Mouse (Mus musculus) activated CD4-positive, CD25-positive, alpha-beta regulatory T cell, adult 4 months (primary cell): ENCODE measurements at regions not wholly inside any gene's neighbourhood (a gene's known extent, or its start where the extent isn't known, plus 50 kb on each side); places are given as distances from the start of the nearest gene placed in this dataset.

Experiments used
- ATAC-seq: one replicate; pipeline ENCODE4 v1.8.0; 2017

DNA sequence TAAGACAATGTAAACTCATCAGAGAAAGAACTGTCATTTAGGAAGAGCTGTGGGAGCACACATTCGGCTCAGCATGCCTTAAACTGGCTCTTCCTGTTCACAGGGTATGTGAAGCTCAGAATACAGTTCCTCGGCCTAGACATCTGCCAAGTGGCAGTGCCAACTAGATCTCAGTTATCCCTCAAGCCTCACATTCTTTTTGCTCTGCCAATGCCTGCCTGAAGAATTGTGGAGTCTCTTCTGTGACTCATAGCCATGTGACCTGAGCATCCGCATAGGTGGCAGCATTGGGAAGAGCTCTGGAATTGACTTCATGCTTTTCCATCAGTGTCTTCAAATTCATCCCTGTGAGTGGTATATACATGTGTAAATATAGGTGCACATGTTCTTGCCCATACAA is 59.7 kb downstream of the Prlhr start:
- ATAC-seq: no peak

DNA sequence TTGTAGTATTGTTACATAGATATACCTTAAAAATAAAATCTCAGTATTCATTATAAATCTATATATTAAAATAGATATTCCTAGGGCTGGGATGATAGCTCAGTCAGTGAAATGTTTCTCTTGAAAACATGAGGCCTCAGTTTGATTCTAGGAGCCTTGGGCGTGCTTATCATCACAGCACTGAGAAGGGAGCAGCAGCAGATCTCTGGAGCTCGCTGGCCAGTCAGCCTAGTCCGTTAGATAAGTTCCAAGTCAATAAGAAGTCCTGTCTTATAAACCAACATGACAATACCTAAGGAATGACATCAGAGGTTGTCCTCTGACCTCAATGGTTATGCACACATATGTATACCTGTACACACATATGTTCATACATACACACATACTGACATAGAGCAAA is 68.7 kb downstream of the Prlhr start:
- ATAC-seq: no peak

DNA sequence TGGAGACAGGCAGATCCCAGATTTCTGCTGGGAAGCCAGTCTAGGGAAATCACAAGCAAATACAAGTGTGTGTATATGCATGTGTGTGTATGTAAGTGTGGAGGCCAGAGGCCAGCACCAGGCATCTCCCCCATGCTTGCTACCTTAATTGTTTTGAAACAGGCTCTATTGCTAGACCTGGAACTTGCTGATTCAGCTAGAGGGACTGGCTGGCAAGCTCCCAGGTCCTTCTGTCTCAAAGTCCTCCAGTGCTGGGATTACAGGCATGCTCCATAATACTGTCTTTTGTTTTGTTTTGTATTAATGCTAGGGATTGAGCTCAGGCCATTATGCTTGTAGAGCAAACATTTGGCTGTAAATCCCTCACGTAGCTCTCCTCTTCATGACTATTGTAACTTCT is 70.4 kb downstream of the Prlhr start:
- no peak for ATAC-seq

DNA sequence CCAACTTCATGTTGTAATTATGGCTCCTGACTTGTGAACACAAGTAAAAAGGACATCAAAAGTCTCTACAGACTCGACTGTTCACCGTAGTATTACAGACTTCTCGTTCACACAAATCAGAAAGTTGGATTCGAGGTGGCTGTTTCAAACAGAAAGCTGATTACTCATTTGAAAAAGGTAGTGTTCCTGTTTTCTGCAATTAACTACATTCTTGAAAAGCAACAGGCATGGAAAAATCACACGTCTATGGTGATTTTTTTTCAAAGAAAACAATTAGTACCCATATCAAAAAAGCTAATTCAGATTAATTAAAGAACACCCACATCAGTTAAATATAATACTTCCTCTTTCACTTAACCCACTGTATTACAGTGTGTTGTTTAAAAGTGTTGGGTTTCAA is 71.5 kb downstream of the Prlhr start:
- no peak for ATAC-seq

DNA sequence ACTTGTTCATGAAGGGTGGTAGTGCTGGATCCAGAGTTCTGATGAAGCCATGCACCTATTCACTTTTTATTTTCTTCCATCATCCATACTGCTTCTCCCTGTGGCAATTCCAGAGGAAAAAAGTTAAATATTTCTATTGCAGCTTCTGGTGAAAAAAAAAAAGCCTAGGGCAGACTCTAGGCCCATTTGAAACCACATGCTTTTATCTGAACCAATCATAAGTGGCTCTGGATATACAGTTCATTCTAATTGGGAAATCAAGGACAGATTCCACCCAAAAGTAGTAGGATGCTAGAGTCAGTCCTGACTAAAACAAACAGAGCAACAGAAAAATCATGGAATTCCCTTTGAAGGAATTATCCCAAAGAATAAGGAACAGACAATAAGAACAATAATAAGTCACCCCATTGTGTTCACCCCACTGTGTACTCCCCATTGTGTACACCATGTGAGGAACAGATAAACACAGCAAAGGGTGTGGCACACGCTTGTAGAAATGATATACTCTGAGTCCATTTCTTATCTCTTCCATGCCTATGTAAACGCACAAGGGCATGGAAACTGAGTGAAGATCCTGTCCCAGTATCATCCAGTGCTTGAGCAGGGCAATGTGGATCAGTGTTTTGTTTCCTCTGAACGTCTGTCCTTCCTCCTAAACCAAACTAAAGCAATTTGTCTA is 81.4 kb downstream of the Prlhr start:
- ATAC-seq: no peak

DNA sequence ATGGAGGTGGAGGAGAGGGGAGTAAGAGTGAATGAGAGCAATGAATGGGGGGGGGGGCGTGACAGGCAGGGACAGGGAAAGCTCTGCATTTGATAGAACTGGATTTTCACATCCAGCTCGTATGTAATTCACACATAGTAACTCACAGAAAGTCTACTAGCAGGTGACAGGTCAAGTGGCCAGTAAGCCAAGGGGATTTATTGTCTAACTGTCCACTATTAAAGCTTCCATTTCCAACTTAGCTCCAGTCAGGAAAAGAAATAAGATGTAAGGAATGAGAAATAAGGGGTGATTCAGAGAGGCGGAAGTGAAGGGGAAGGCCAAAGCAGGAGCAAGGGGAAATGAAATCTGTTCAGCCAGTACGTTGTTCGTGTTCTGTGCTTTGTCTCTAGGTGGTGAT is 83.4 kb downstream of the Prlhr start:
- ATAC-seq: no peak

DNA sequence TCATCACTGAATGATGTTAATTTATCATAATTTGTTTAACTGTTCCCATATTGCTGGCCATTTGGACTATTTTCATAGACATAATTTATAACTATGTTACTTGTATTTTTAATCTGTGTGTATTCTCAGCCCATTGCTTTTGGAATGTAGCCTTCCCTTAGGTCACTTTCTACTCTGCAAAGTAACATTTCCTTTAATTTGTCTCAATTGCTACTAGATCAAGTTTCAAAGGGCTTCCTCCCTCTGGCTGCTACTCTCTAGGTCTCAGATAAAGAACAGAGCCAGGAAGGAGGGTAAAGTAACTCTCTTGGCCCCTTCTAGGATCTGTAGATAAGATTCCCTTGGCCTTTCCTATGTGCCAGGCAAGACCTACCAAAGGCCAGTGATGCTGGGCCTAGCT is 85.4 kb downstream of the Prlhr start:
- no peak for ATAC-seq

DNA sequence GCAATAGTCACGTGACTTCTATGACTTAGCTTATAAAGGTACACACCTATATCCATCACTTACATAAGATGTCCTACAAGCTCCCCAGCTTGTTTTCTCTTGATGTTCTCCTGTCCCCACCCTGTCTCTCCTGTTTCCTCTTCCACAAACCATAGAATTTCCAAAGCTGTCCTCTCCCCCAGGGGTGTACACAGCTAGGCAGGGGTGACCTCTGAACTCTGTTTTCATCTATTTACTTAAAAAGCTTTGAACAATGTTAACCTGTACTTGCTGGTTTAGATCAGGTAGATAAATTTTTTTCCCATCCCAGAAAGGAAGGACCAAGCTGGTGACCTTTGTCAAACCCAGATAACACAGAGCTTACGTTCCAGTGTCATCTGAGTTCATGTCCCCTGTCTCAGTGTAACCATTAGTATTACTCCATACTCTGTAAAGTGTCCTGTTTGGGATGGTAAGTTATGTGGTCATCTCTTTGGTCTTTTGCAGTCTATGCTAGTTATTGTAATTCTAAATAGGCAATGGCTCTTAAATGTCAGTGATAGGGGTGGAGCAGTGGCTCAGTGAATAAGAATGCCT is 89.0 kb downstream of the Prlhr start:
- ATAC-seq: no peak

DNA sequence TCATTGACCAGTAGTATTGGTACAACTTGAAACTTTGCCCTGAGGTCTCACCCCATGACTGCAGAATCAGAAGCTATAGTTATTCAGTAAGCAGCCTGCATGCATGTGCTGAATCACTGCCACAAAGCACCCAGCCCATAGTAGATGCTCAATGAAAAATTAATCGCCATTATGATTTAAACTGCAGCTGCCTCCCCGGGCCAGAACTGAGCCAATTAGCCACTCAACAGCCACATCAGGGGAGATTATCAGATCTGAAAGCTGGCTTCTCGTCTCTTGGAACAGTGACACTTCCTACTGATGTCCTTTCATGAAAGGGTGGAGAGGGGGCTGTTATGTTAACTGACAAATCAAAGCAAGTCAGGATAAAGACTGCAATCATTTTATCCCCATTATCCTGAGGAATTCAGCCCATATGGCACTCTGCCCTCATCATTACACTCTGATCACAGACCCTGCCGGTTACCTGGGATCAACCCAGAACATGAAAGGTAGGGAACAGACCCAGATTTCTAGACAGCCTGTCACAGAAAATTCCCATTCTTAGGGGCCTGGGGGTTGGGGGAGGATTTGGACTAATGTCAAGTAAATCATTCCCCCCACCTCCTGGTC is 104.0 kb downstream of the Prlhr start:
- ATAC-seq: no peak

DNA sequence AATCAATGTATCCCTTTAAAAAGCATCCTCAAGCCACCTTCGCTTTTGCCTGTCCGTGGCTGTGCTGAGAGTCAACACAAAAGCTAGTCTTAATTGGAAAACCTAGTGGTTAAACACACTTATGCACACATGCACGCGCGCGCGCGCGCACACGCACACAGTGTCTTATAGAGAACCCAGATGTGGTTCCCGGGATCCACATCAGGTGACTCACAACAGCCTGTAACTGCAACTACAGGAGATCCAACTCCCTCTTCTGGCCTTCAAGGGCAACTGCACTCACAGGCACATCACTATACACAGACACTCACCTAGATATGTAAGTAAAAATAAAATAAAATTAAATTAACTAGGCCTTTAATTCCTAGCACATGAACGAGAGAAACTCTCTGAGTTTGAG is 118.4 kb upstream of the Fam204a start:
- no peak for ATAC-seq

DNA sequence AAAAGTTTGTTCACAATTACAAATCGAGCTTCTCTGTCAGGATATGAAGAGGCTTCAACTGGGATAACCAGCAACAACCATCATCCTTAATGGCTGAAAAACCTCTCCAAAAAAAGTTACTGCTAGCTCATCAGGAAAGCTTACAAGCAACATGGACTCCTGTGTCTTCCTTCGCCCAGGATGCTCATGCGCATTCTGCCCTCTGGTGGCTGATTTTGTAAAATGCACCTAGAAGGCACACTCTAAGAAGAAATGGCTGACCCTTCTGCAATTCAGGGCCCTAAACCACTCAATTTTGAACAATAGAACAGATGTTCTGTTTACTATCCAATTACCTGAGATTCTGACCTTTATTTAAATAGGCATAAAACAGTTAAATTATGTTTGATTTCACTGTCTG is 115.0 kb upstream of the Fam204a start:
- ATAC-seq: no peak

DNA sequence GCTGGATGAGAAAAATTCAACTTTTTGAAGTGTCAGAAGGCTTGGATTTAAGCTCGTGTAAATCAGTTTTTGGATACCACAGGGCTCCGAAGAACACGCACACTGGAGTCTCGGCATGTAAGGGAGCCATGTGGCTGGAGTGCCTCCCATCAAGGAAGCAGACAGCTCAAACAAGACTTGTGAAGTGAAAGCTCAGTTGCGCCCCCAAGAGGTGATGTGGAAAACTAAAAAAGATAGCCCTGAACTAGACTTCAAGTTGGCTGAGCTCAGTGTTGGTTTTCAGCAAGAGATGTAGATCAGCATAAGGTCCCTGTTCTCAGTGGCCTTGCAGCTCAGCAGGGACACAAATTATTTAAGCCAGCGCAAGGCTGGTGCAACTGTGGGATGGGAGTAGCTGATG is 113.7 kb upstream of the Fam204a start:
- ATAC-seq: no peak

DNA sequence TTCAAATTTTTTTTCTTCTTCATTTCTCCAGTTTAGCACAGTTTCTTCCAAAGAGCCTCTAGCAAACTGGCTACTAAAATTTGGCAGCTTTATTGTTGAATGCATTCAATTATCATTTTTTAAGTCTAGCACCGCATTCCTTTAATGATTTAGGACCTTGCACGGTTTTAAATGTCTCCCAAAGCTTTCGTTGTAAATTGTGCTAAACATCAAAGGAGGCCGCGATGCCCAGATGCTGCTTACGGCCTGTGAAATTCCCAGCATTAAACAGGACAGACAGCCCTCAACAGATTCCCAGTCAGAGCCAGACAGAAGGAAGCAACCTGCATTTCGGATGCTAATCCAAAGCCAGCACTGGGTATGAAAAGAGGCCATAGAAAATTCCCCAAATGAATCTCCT is 108.0 kb upstream of the Fam204a start:
- ATAC-seq: no peak

DNA sequence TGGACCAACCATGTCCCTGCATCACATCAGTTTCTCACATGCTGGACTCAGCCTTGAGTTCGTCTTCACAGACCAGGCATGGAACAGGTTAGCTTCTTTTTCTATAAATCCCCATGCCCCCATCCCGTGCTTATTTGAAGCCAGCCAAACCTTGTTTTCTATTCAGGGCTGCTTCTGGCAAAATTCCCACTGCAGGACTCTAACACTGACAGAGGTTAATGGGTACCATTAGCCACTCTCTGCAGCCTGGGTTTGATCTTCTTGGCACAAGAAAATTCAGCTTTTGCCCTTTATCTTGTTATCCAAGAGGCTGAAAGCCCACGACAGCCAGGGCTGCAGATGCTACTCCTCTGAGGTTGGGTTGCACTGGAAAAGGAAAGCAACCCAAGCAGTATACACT is 101.8 kb upstream of the Fam204a start:
- no peak for ATAC-seq

DNA sequence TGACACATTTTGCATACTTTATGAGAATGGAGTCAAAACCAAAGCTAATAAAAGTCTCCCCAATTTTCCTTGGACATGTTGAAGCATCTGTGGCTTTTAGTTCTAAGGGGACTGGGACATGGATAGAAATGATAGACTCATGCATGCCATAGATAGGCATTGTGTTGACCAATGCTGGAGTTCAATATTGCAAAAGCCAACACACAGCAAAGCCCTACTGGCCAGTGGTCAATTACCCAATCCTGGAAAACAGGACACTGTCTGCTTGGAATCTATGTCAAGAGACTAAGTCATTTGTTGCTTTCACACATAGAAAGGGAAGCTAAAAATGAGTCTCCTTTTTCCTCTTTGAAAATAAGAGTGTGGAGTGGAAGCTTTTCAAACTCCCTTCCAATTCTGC is 99.1 kb upstream of the Fam204a start:
- ATAC-seq: no peak

DNA sequence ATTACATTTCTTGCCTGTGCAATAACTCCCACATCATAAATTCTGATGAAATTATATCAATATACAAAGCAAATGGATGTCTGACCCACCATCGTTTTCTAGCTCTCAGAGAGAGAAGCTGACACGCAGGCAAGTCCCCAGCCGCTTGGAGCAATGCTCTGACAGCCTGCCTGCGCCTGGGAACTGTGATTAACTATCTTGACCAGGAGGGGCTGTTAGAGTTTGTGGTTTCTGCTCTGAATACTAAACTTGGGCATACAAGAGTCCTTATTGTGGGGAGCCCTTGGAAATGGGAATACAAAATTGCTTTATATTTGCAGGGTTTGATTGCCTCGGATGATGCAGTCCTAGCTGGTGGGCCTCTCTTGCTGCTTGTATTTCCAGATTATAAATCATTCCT is 98.6 kb upstream of the Fam204a start:
- no peak for ATAC-seq

DNA sequence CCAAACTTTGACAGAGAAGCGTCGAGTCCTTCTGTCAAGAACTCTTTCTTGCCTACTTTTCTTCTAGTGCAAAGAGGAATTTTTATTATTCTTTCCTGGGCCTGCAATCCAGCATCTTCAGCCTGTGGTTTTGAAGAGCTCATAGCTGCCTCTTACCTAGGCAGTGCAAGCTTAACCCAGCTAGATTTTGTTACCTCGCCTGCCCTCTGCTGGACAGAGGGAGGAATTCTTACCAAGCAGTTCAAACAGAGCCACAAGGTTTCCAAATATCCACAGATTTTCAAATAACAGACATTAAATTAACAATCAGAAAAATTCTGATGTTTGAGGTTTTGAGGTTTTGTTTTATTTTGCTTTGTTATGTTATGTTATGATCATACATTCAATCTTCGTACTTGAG is 84.1 kb upstream of the Fam204a start:
- ATAC-seq: peak; percentile 49

DNA sequence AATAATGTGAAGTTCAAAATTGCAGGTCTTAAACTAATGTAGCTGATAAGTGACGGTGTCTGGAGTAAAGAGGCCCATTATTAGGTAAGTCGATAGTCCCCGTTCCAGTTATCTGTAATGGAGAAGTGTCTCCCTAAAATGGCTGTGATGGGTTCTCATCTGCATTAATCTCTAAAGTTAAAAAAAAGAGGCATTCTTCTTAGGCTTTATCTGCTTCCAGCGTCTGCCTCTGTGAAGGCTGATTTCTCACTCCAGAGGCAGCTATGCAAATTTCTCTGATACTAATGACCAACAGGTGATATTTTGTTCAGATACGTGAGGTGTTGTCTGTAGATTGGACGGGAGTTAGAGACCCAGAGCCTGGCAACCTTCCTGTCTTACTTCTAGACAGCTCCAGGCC is 75.9 kb upstream of the Fam204a start:
- ATAC-seq: no peak

DNA sequence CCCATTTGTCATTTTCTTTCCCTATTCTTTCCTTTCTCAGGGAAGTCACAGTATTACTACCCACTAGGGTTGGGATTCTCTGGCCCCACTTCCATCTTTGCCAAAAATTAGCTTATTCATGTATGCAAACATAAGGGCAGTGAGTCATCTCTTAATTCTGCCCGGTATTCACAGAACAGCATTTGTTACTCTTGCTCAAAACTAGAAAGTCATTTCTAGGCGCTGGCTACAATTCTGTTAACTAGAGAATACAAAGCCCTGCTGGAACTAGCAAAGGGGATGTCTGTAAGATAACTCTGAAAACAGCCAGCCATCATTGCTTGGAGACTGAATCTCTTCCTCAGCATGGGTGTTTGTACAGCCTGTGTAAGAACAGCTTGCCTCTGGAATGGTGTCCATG is 74.4 kb upstream of the Fam204a start:
- ATAC-seq: no peak

DNA sequence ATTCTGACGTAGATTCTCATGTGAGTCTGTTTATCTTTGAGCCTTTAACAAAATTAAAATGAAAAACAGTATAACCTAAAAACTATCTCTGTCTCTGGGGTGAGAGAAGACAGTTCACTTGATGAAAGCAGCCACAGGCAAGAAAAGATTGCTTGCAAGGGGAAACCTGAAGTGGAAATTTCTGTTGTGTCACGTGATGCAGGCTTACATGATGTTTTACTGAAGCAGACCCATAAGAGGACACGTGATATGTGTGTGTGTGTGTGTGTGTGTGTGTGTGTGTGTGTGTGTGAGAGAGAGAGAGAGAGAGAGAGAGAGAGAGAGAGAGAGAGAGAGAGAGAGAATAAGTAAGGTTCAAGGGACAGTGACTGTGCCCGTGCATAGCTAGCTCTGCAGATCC is 63.7 kb upstream of the Fam204a start:
- ATAC-seq: no peak

DNA sequence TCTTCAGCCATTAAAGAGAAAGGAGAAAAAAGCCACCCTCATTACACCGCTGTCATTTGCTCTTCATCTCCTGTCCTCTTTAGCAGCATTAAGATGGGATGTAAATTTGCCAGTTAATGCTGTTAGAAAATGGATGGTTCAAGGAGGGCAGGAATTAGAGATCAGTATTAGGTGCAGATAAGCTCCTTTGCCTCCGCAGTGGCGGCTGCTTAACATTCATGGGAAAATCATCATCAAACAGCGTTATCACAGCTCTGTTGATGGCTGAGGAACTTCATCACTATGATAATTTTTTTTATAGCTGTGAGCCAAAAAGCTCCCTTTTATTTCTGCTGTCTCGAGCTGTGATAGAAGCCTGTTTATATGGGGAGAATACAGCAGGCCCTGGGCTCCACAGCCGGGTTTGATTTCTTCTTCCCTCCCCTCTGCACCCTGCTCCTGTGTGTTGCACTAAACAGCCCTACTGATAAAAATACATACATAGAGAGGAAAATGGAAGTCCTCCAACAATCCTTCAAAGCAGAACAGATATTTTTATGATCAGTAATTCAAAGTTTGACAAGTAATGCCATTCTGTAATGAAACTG is 60.4 kb upstream of the Fam204a start:
- no peak for ATAC-seq

DNA sequence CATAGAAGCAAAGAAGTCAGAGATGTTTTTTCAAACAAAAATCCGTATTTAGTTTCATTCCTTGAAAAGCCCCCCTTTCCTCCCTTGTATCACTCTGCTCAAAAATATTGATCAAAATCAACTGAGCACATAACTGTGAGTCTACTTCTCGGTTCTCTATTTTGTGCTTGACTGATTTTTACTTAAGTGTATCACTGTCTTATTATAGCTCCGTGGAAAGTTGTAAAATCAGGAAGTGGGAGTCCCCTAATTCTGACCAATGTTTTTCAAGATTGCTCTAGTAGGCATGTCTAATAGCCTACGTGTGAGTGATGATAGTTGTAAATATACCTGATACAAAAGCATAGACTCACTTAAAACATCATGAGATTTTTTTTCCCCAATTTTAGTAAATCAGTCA is 58.4 kb upstream of the Fam204a start:
- ATAC-seq: no peak
